Mouse (Mus musculus): Measurements from ENCODE around the gene Olfr1080.
"Not testable (repeated sequence)": the region's sequence is repeated elsewhere in the genome, so short reads cannot be mapped to it uniquely, and the experiment has no call there.

- not testable (repeated sequence) for TF ChIP-seq GATA1 (IDR thresholded peaks at IDR 0.05; ENCODE audit: borderline replicate concordance, low read length); FLI1 (IDR thresholded peaks at IDR 0.05; ENCODE audit: low read length)
Observed at GRCm38 (mm10) chr2:86558135-86558534, at the start of gene Olfr1080.
